Mouse (Mus musculus): Measurements from ENCODE around the gene Hdac1.

Gene Hdac1

GRCm38 (mm10) chr4:129476047-129476446 is 66.5 kb downstream of the Hdac1 start:
- WGBS = 94% methylated on average over 11 of the region's 11 CpGs
